Mouse (Mus musculus) erythroid progenitor cell, adult 5-6 weeks (primary cell): ENCODE data around the gene Ncbp3. TPM values are rescaled to one million over a fixed set of nuclear protein-coding genes. Genes with fewer than 3 reads are reported as not detected.

Source experiments
- ATAC-seq: replicated peaks from 2 replicates; pipeline ENCODE4 v1.8.0; 2016; ENCODE audit warnings: moderate number of reproducible peaks, mild to moderate bottlenecking, moderate TSS enrichment, inconsistent platforms; ENCODE audit not compliant: poor library complexity, low FRiP score, severe bottlenecking
- total RNA-seq, 2 experiments: library from RNA; stranded (forward) in 1 of 2; stranded (reverse) in 1 of 2; fragments of 150-400 nt in 1 of 2; fragments of 186-747, 209-891 nt in 1 of 2; gene quantifications; 2 replicates each; pipeline versions ENCODE4 v1.2.3 to v1.2.4; 2015 to 2017; ENCODE audit warnings: low replicate concordance in 2 of 2

The Ncbp3 gene
- total RNA-seq, 2 experiments from 2014 or later = 10.9 to 17.4 TPM

DNA sequence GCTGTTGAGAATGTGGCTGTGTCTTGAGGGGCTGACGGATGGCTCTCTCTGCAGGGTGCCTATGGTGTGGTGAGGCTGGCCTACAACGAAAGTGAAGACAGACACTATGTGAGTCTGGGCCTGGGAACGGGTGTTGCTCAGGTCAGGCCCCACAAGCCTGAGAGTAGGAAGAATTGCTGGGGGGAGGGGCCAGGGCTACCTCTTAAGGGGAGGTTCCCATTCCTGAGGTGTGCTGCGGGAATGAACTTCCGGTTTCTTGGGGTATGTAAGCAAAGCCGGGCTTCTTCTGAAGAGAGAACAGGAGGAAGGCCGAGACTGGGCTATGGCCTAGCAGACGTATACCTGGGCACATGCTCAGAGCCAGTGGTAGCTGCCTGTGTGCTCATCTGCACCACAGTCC, 20.6 kb upstream of the Ncbp3 start:
- ATAC-seq = no peak

DNA sequence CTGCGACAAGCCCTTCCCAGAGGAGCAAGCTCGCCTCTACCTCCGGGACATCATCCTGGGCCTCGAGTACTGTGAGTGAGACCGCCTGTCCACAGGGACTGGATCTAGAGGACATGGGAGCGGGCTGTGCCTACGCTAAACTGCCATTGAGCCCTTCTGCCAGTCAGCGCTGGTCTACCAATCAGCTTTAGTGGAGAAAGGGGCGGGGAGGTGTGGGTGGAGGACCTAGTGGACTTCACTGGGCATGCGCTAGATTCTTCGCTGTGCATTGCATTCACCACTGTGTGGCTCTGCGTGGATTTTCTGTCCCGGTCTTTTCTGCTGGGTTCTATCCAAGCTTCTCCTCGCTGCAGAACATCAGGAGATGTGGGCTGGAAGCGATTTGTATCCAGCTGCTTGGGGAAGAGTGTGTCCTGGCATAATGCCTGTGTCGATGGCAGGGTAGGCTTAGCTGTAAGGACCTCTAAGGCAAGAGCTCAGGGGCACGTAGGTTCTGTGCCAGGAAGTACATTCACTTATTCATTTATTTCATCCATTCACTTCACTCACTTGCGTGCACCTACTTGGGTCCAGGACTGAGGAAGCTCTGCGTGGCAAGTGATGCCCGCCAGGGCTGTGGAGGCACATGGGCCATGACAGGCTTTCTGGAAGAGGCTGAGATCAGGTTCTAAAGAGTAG, 16.6 kb upstream of the Ncbp3 start:
- ATAC-seq = peak; percentile 85

DNA sequence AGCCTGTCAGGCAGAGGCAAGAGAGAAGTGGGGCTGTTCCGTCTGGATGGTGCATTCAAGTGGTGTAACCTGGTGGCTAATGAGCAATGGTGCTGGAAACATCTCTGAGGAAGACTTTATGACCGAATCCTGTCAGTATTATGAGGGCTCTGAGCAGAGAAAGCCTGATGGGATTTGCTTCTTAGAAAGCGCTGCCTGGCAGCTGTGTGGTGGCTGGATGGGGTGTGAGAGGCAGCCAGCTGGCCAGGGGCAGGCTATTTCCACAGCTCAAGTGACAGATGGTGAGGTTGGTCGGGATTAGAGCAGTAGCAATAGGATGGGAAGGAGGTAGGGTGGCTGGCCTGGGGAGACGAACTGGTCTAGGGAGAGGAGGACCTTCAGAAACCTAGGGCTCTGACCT, 16.0 kb upstream of the Ncbp3 start:
- no peak for ATAC-seq

DNA sequence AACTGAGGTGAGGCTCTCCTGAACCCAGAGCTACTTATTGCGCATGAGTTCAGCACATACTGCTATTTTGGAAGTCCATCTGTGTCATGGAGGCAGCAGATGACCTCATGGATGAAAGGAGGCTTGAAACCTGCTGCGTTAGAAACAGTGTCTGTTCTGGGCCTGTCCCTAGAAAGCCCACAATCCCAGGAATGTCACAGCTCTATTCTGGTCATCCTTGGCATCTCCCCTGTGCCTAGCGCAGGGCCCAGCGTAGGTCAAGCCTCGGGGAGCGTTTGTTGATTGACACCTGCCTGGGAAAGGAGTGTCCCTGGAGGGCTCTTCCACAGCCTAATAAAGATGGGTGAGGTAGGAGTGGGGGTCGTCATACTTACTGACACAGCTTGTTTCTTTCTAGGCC, 11.5 kb upstream of the Ncbp3 start:
- no peak for ATAC-seq

DNA sequence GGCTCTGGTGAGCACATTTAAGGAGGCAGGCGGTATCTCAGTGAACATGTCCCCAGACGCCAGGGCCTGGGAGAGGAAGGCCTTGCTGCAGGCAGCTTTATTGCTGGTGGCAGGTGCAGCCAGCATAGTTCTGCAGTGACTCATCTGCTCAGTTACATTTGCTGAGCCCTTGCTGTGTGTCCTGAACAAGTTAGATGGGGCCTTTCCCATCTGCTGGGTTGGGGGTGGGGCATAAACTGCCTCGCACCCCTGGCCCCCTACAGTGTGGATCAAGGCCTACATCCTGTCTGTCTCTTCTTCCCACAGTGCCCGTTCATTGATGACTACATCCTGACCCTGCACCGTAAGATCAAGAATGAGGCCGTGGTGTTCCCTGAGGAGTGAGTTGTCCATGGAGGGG, 10.7 kb upstream of the Ncbp3 start:
- ATAC-seq = no peak

DNA sequence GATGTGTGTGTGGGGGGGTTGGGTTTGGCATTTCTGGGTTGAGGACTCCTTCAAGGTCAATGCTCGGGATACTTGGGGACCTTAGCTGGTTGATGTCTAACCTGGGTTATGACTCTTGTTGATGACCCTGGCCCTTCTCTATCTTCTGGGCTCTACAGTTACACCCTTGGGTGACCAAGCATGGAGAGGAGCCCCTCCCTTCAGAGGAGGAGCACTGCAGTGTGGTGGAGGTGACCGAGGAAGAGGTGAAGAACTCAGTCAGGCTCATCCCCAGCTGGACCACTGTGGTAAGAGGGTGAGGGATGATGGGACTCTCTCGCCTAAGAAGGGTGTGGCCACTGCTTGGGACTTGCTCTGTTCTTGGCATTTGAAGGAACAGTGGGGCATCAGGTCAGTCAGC, 9.9 kb upstream of the Ncbp3 start:
- ATAC-seq = no peak

DNA sequence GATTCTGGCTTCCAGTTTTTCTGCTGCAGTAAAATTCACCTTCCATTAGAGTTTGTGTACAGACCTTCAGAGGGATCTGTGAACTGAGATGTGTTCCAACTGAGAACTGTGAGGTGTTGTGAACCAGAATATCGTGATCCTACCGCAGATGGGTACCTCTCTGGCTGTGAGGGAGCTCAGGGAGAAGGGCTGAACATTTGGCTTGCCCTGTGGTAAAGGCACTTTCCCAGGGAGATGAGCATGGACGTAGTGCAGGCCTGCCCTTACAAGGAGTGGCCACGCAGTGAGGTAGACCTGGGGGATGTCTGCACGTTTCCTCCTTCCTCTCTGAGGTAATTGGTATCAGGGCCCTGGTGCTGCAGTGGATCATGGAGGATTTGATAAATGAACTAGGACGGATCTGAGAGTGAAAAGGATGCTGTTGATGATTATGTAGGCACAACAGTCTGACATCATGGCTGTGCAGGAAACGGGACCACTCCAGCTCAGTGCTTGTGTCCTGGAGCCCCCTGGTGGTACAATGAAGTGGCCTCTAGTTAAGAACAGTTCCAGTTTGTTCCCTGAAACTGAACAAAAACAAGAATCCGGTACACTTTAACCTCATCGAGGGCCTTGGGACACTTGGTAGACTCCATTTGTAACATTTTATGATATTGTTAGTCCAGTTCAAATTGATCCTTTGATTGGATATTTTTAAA, 8.3 kb upstream of the Ncbp3 start:
- ATAC-seq = no peak

DNA sequence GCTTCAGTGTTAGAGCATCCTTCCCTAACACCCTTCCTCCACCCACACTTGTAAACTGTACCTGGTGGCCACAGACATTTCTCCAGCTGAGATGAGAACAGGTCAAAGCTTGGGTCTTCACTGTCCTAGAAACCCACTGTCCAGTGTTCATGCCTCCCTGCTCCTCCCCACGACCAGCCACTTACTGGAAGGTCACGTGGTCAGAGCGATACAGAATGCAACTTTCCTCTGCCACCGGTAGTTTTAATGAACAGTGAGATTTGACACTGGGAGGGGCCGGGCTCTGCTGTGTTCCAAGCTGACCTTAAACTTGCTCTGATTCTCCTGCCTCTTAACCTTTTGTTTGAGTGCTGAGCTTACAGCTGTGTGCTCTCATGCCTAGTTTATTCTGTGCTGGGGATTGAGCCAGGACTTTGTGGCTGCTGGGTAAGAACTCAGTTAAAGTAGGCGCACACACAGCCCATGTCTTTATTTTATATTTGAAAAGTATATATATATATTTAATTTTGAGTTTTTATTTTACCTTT, 3.3 kb upstream of the Ncbp3 start:
- ATAC-seq = no peak

DNA sequence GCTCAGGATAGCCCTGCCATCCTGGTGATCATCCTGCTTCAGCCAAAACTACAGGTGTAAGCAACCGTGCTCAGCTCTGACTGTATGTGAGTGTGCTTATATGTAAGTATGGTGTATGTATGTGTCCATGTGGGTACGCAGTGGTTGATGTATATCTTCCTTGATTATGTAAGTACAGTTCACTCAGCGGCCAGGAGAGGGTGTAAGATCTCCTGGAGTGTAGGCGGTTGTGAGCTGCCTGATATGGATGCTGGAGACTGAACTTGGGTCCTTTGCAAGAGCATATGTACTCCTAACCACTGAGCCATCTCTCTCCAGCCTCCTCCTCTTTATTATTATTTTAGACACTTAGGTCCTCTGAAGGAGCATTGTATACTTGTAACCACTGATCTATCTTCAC, 2.8 kb upstream of the Ncbp3 start:
- ATAC-seq = no peak

DNA sequence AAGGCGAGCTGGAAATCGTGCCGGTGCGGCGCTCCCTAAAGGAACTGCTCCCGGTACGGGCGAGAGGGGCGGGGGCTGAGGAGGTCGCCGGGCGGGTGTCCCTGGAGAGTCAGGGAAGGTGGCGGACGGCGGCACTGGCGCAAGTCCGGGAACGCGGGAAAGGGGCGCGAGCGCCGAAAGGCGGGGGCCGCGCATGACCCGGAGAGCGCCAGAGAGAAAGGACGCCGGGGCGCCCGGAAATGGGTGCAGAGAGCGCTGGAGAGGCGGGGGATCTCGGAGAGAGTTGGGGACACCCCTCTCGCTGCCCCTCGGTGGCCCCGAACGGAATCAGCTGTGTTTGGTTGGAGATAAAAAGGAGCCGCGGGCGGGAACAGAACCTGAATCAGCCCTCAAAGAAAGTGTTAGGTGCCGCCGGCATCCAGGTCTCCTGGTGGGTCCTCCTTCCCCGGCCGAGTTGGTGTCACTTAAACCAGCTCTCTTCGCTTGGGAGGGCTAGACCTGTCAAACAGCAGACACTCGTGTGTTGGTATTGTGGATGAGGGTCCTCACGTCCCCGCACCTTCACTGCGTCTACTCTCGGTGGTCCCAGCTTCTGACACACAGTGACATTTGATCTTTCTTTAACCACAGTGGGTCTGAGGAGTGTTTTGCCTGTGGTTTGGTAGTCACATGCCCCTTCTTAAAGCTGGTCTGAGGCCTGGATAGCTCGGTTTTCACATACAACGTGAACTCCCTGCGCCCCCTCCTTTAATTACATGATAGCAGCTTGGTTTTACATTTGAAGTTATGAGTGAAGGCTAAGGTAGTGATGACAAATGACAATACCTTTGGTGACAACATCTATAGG, 670 bp downstream of the Ncbp3 start:
- peak; percentile 33 for ATAC-seq

DNA sequence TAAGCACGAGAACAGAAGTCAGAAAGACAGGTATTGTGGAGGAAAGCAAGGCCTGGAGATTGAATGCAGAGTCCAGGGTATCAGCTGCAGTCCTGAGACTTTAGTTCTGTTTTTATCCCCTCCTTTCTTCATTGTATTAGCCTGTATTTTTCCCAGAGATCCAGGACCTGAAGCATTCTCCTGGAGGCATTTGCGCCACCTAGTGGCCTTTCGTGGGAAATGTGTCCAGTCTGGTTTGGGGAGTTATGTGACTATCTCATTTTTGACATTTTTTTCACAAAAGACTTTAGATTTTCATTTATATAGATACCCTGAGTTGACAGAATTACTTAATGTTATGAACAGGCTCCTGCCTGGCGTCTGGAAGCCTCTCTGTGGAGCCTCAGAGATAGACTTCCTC, 1.8 kb downstream of the Ncbp3 start:
- ATAC-seq = peak; percentile 54; the same call in 1 of the 2 replicates

DNA sequence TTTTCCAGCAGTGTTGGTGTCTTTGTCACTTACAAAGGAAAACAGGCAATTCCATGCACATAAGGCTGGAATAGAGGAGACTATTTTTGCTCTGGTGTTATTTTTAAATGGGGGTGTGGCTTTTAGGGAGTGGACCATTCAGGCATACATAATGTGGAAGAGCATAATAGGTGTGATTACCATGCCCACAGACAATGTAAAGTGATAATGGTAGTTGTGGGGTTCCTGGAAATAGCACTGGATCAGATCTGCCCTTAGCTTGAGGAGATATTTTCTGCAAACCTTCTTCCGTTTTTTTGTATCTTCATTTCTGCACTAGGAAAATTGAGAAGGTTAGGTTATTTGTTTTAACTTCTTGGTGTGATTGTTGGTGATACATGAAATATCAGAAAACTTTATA, 5.2 kb downstream of the Ncbp3 start:
- no peak for ATAC-seq

DNA sequence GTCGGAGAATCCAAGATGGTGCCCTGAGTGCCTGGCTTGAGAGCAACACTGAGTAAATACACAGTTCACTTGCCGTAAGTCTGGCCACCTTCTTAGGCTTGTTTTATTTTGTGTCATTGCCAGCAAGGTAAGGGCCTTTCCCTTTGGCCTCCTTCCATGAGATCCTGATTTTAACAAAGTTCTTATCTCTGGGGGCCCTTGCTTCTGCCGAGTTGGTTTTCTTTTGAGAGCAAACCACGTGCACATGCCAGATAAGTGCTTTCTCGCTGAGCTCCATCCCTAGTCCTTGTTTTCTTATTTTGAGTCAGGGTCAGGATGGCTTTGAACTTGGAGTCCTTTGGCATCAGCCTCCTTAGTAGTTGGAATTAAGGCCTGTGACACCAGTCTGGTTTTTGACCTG, 10.1 kb downstream of the Ncbp3 start:
- ATAC-seq = no peak

DNA sequence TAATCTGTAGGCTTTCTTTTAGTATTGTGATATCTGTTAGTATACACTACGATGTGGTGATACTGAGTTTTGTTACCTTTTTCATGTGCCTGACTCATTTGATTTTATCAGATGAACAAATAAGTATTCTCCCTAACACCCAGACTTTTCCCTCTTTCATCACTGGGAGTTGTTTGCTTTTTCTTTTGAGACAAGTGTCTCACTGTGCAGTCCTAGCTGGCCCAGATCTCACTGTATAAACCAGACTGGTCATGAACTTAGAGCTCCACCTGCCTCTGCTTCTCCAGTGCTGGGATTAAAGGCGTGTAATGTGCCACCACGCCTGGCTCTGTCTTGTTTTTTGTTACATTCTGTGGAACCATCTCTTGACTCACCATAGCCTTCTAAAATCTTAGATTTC, 12.0 kb downstream of the Ncbp3 start:
- ATAC-seq = no peak

DNA sequence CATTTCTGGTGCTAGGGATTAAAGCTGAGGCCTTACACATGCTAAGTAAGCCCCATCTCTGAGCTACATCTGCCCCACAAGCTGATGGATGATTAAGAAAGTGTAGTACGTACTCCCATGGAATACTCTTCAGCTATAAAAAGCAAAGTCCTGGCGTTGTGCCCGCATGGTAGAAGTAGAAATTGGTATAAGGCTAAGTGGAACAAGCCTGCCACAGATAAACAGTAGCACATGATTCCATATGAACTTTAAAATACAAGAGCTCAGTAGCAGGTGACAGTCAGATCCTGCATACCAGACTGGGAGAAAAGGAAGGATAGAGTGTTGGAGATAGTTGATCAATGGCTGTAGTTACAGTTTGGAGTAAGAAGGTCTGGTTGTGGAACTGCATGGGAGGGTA, 13.8 kb downstream of the Ncbp3 start:
- ATAC-seq = no peak

DNA sequence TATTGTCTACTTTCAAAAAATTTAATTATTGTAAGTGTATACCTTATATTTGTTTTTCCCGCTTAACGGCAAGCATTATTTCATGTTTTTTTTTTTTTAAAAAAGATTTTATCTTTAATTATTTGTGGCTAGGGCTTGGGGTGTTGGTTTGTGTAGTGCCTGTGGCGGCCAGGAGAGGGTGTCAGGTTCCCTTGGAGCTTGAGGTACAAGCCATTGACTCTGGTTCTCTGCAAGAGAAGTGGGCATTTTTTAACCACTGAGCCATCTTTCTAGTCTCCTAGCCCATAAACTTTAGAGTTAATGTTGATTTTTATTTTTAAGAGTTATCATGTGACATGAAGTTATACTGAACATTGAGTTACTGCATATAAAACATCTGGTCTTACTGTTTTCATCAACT, 24.3 kb downstream of the Ncbp3 start:
- no peak for ATAC-seq

DNA sequence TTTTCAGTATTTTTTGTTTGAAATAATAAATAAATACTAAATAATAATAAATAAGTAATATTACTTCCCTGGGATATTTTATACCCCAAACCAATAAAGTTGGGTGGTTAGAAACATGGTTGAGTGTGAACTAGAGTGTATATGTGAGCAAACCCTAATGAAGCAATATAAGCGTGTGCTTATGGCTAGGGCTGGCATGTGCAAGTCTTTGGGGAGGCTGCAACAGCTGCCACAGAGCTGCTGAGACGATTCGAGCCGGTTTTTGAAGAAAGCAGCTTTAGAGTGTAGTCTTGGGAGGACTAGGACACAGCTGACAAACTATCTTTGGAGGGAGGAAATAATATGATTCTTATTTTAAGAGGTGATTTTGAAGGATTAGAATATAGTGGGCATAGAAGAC, 28.7 kb downstream of the Ncbp3 start:
- ATAC-seq = no peak

DNA sequence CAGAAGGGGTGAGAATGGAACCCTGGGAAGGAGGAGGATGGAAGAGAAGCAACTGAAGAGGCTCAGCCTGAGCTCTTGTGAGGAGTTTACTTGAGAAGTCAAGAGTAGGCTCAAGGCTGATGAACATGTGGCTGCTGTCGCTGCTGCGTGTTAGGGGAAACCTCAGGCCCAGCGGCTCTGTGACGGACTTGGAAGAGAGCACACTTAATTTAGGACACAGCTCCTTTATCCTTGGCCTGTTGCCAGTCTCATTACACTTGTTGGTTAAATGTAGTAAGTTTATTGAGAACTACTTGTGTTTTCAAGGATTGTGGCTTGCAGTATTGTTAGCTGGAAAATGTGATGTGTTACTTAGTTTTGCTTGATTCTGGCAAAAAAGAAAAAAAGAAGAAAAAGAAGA, 29.1 kb downstream of the Ncbp3 start:
- no peak for ATAC-seq

DNA sequence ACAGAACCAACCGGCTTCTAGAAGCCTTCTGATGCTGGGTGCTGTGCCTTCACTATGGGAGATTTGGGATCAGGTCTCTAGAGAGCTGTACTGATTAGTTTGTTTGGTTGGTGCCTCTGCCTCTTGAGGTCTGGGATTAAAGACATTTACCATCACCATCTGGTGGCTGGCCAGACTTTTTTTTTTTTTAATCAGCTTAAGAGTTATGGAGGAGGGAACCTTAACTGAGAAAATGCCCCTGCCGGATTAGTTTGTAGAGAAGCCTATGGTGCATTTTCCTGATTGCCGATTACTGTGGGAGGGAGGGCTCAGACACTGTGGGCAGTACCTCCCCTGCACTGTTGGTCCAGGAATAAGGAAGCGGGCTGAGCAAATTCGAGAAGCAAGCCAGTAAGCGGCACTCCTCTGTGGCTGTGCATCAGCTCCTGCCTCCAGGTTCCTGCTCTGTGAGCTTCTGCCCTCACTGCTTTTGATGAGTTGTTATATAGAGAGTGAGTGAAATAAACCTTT, 29.7 kb downstream of the Ncbp3 start:
- no peak for ATAC-seq

DNA sequence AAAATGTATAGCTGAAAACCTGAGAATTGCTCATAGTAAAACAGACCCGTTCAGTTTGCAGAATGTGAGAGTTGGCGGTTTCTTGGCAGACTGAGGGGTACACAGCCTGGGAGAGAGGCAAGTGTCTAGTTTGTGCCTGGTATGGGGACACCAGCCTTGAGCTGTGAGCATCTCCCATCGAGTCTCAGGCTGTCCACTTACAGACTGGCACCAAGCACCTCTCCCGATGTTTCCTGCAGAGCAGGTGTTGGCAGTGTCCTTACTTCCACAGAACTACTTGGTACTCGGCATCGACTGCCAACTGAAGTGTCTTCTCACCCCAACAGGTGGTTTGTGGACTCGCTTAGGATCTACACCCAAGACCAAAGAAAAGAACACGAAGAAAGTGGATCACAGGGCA, 31.0 kb downstream of the Ncbp3 start:
- no peak for ATAC-seq

DNA sequence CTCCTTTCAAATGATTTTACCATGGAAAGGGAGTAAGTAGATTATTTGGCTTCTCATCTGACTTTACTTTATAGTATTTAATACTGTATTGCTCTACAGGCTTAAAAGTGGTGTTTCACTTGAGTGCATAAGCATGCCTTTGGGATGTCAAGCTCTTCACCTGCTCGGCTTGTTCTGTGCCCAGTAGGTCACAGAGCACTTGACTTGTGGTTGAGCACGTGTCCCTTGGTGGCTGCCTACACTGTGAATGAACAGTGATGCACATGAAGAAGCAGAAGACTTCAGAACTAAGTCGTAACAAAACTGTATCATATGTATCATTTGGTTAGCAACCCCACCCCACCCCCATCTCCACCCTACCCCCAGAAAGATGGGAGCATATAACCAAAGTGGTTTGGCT, 32.7 kb downstream of the Ncbp3 start:
- ATAC-seq = no peak
